Mouse (Mus musculus): ENCODE data around the gene Gm7579. TPM values are rescaled to one million over a fixed set of nuclear protein-coding genes. Genes with fewer than 3 reads are reported as not detected.
"Not testable (repeated sequence)": the region's sequence is repeated elsewhere in the genome, so short reads cannot be mapped to it uniquely, and the experiment has no call there.

The Gm7579 gene
- polyA plus RNA-seq, 1 experiment from 2014 or later: not detected

GRCm38 (mm10) chr7:142240978-142241377 lies 29.3 kb downstream of the Gm7579 start, which contains the start of gene Gm40460:
TSS of gene Gm40460 (minus strand) at chr7:142241078.
- no peak within 1 kb of the TSS for H3K4me3 ChIP-seq (ENCODE audit: low read depth, low read length)
- no peak within 1 kb of the TSS for H3K4me2 ChIP-seq (ENCODE audit: low read depth, low read length)
- ATAC-seq (replicated peaks; ENCODE audit: insufficient number of reproducible peaks, low FRiP score, low TSS enrichment, low read depth): no peak
- H3K27me3 ChIP-seq (ENCODE audit: control insufficient read depth, insufficient read depth, low read length): no peaks in the 10 kb centered on the region
- no peak for DNase-seq (ENCODE audit: low spot score)
- H3K9me3 ChIP-seq (replicated peaks; ENCODE audit: control insufficient read depth, low read length): no peaks in the 10 kb centered on the region
- 38% methylated on average over 2 of the region's 2 CpGs for WGBS
- H3K4me1 ChIP-seq (ENCODE audit: control insufficient read depth, insufficient read depth, low read length): no peaks in the 10 kb centered on the region
- no peak within 1 kb of the TSS for H3K27ac ChIP-seq (replicated peaks; ENCODE audit: low read depth, low read length)
- H3K36me3 ChIP-seq (replicated peaks; ENCODE audit: control insufficient read depth, insufficient read depth, low read depth, low read length): no peaks in the 10 kb centered on the region
- H3K9ac ChIP-seq (replicated peaks; ENCODE audit: low read length): no peak within 1 kb of the TSS

GRCm38 (mm10) chr7:142249824-142250223 lies 38.2 kb downstream of the Gm7579 start:
- DNase-seq (ENCODE audit: low spot score) (peak; percentile 67), ATAC-seq (replicated peaks; ENCODE audit: insufficient number of reproducible peaks, low FRiP score, low TSS enrichment, low read depth) (no peak)
- Histone ChIP-seq H3K4me2 (ENCODE audit: low read depth, low read length) (no peak overlapping the region), H3K27ac (replicated peaks; ENCODE audit: low read depth, low read length) (no peak overlapping the region), H3K36me3 (replicated peaks; ENCODE audit: control insufficient read depth, insufficient read depth, low read depth, low read length) (no peaks in the 10 kb centered on the region), H3K9me3 (replicated peaks; ENCODE audit: control insufficient read depth, low read length) (no peaks in the 10 kb centered on the region), H3K9ac (replicated peaks; ENCODE audit: low read length) (no peak overlapping the region), H3K4me3 (ENCODE audit: low read depth, low read length) (no peak overlapping the region), H3K27me3 (ENCODE audit: control insufficient read depth, insufficient read depth, low read length) (no peaks in the 10 kb centered on the region), H3K4me1 (ENCODE audit: control insufficient read depth, insufficient read depth, low read length) (no peaks in the 10 kb centered on the region)
- WGBS: 0% methylated on average over 1 of the region's 1 CpGs

GRCm38 (mm10) chr7:142255517-142255916 lies 43.9 kb downstream of the Gm7579 start:
- no peaks in the 10 kb centered on the region for H3K27me3 ChIP-seq (ENCODE audit: control insufficient read depth, insufficient read depth, low read length)
- no peaks in the 10 kb centered on the region for H3K9me3 ChIP-seq (replicated peaks; ENCODE audit: control insufficient read depth, low read length)
- no peak overlapping the region for H3K4me3 ChIP-seq (ENCODE audit: low read depth, low read length)
- no peak overlapping the region for H3K9ac ChIP-seq (replicated peaks; ENCODE audit: low read length)
- WGBS: 2% methylated on average over 2 of the region's 2 CpGs
- H3K27ac ChIP-seq (replicated peaks; ENCODE audit: low read depth, low read length): no peak overlapping the region
- H3K36me3 ChIP-seq (replicated peaks; ENCODE audit: control insufficient read depth, insufficient read depth, low read depth, low read length): no peaks in the 10 kb centered on the region
- ATAC-seq (replicated peaks; ENCODE audit: insufficient number of reproducible peaks, low FRiP score, low TSS enrichment, low read depth) (no peak), DNase-seq (ENCODE audit: low spot score) (peak; percentile 69)
- H3K4me1 ChIP-seq (ENCODE audit: control insufficient read depth, insufficient read depth, low read length): no peaks in the 10 kb centered on the region
- no peak overlapping the region for H3K4me2 ChIP-seq (ENCODE audit: low read depth, low read length)

GRCm38 (mm10) chr7:142258254-142258653 lies 46.6 kb downstream of the Gm7579 start, which contains the start of gene Gm2431:
TSS of gene Gm2431 (minus strand) at chr7:142258354.
- H3K9ac ChIP-seq (replicated peaks; ENCODE audit: low read length); H3K4me1 ChIP-seq (ENCODE audit: control insufficient read depth, insufficient read depth, low read length); H3K4me3 ChIP-seq (ENCODE audit: low read depth, low read length); H3K9me3 ChIP-seq (replicated peaks; ENCODE audit: control insufficient read depth, low read length); H3K27ac ChIP-seq (replicated peaks; ENCODE audit: low read depth, low read length); ATAC-seq (replicated peaks; ENCODE audit: insufficient number of reproducible peaks, low FRiP score, low TSS enrichment, low read depth); H3K36me3 ChIP-seq (replicated peaks; ENCODE audit: control insufficient read depth, insufficient read depth, low read depth, low read length); H3K4me2 ChIP-seq (ENCODE audit: low read depth, low read length); DNase-seq (ENCODE audit: low spot score); H3K27me3 ChIP-seq (ENCODE audit: control insufficient read depth, insufficient read depth, low read length): not testable (repeated sequence)
- 57% methylated on average over 1 of the region's 1 CpGs for WGBS

Other genes with a start within 250 kb of the Gm7579 start
- gene Mob2, start 150.8 kb upstream of the Gm7579 start, polyA plus RNA-seq (2014; fragmentation: Nextera tagmentation; extraction: Ambion mirVana): 60.2 and 62.9 TPM in 2 replicates
- 3.6 and 4.2 TPM in 2 replicates for gene Dusp8, start 116.0 kb upstream of the Gm7579 start, polyA plus RNA-seq (2014; fragmentation: Nextera tagmentation; extraction: Ambion mirVana)
- gene Gm45618, start 91.1 kb upstream of the Gm7579 start, polyA plus RNA-seq (2014; fragmentation: Nextera tagmentation; extraction: Ambion mirVana): not detected in 2 replicates
- not detected in 2 replicates for gene Gm39115, start 75.8 kb upstream of the Gm7579 start, polyA plus RNA-seq (2014; fragmentation: Nextera tagmentation; extraction: Ambion mirVana)
- not detected in 2 replicates for gene Gm45337, start 67.3 kb upstream of the Gm7579 start, polyA plus RNA-seq (2014; fragmentation: Nextera tagmentation; extraction: Ambion mirVana)
- gene Gm29735, start 54.7 kb upstream of the Gm7579 start, polyA plus RNA-seq (2014; fragmentation: Nextera tagmentation; extraction: Ambion mirVana): not detected in 2 replicates
- gene Gm4553, start 46.1 kb upstream of the Gm7579 start, polyA plus RNA-seq (2014; fragmentation: Nextera tagmentation; extraction: Ambion mirVana): not detected in 2 replicates
- not detected in 2 replicates for gene Krtap5-2, start 35.9 kb upstream of the Gm7579 start, polyA plus RNA-seq (2014; fragmentation: Nextera tagmentation; extraction: Ambion mirVana)
- not detected in 2 replicates for gene Gm10153, start 21.5 kb upstream of the Gm7579 start, polyA plus RNA-seq (2014; fragmentation: Nextera tagmentation; extraction: Ambion mirVana)
- not detected in 2 replicates for gene Krtap5-3, start 10.5 kb upstream of the Gm7579 start, polyA plus RNA-seq (2014; fragmentation: Nextera tagmentation; extraction: Ambion mirVana)
- not detected in 2 replicates for gene Krtap5-5, start 18.1 kb downstream of the Gm7579 start, polyA plus RNA-seq (2014; fragmentation: Nextera tagmentation; extraction: Ambion mirVana)
- not detected in 2 replicates for gene Gm40460, start 29.2 kb downstream of the Gm7579 start, polyA plus RNA-seq (2014; fragmentation: Nextera tagmentation; extraction: Ambion mirVana)
- not detected in 2 replicates for gene Gm2431, start 46.5 kb downstream of the Gm7579 start, polyA plus RNA-seq (2014; fragmentation: Nextera tagmentation; extraction: Ambion mirVana)
- gene Gm4559, start 62.5 kb downstream of the Gm7579 start, polyA plus RNA-seq (2014; fragmentation: Nextera tagmentation; extraction: Ambion mirVana): not detected in 2 replicates
- gene Krtap5-1, start 85.3 kb downstream of the Gm7579 start, polyA plus RNA-seq (2014; fragmentation: Nextera tagmentation; extraction: Ambion mirVana): not detected in 2 replicates
- 0.20 TPM in 1 of 2 replicates, not detected in the other for gene Krtap5-4, start 91.7 kb downstream of the Gm7579 start, polyA plus RNA-seq (2014; fragmentation: Nextera tagmentation; extraction: Ambion mirVana)
- gene Ifitm10, start 161.9 kb downstream of the Gm7579 start, polyA plus RNA-seq (2014; fragmentation: Nextera tagmentation; extraction: Ambion mirVana): 0.97 and 1.9 TPM in 2 replicates
- gene Gm49369, start 170.8 kb downstream of the Gm7579 start, polyA plus RNA-seq (2014; fragmentation: Nextera tagmentation; extraction: Ambion mirVana): 2.0 TPM in 1 of 2 replicates, not detected in the other
- gene Ctsd, start 176.2 kb downstream of the Gm7579 start, polyA plus RNA-seq (2014; fragmentation: Nextera tagmentation; extraction: Ambion mirVana): 163 and 197 TPM in 2 replicates
- 0.52 TPM in 1 of 2 replicates, not detected in the other for gene Syt8, start 223.0 kb downstream of the Gm7579 start, polyA plus RNA-seq (2014; fragmentation: Nextera tagmentation; extraction: Ambion mirVana)
- 1.4 and 2.7 TPM in 2 replicates for gene Tnni2, start 229.9 kb downstream of the Gm7579 start, polyA plus RNA-seq (2014; fragmentation: Nextera tagmentation; extraction: Ambion mirVana)
- 23.3 and 23.7 TPM in 2 replicates for gene Lsp1, start 248.9 kb downstream of the Gm7579 start, polyA plus RNA-seq (2014; fragmentation: Nextera tagmentation; extraction: Ambion mirVana)

All from embryonic facial prominence, embryonic 11.5 days (tissue).